Mouse (Mus musculus) NIH3T3 (cell line): ENCODE data around the gene Scgb1c1.
A peak's percentile ranks its signal among the peaks of the same experiment; 100 is the strongest.
"Not testable (repeated sequence)": the region's sequence is repeated elsewhere in the genome, so short reads cannot be mapped to it uniquely, and the experiment has no call there.

ENCODE experiments used
- DNase-seq: peaks from one replicate; pipeline ENCODE4 v3.0.0-alpha.2; 2012; ENCODE audit warnings: low read depth

Gene Scgb1c1

GRCm38 (mm10) chr7:140880865-140881515 lies 35.6 kb downstream of the Scgb1c1 start:
- no peak for DNase-seq

GRCm38 (mm10) chr7:140881696-140882468 lies 36.5 kb downstream of the Scgb1c1 start, which contains the start of the genes Psmd13 and Sirt3:
Gene Psmd13 (plus strand): TSS chr7:140881968.
Gene Sirt3 (minus strand): TSS chr7:140882309.
- peak; percentile 95 for DNase-seq

GRCm38 (mm10) chr7:140882469-140882803 lies 37.1 kb downstream of the Scgb1c1 start:
- DNase-seq, result no peak

- not testable (repeated sequence) for DNase-seq
Observed at GRCm38 (mm10) chr7:140890636-140891035, 45.3 kb downstream of the Scgb1c1 start.

- no peak for DNase-seq
Observed at GRCm38 (mm10) chr7:140894031-140894430, 48.7 kb downstream of the Scgb1c1 start.

GRCm38 (mm10) chr7:140894611-140895010 lies 49.3 kb downstream of the Scgb1c1 start:
- DNase-seq, result no peak
